Mouse (Mus musculus) bone marrow, adult 2 months (tissue): ENCODE data around the gene Arfgef2. TPM values are rescaled to one million over a fixed set of nuclear protein-coding genes. Genes with fewer than 3 reads are reported as not detected.
A peak's percentile ranks its signal among the peaks of the same experiment; 100 is the strongest.

Experiments
- H3K27ac ChIP-seq: fragments of 200-500 bp; 2 replicates; pipeline ENCODE4 v1.5.1; 2012; ENCODE audit warnings: low read depth, mild to moderate bottlenecking, control low read depth, inconsistent platforms, low read length; ENCODE audit not compliant: control insufficient read depth, poor library complexity, insufficient read depth
- H3K4me1 ChIP-seq: fragments of 200-500 bp; 2 replicates; pipeline ENCODE4 v1.6.1; 2011; ENCODE audit warnings: low read length; ENCODE audit not compliant: control insufficient read depth, insufficient read depth
- H3K4me3 ChIP-seq: fragments of 200-500 bp; replicated peaks from 2 replicates; pipeline ENCODE3; 2011; ENCODE audit warnings: mild to moderate bottlenecking, low read depth, low read length, control low read depth; ENCODE audit not compliant: control insufficient read depth
- CTCF ChIP-seq: fragments of 200-500 bp; IDR thresholded peaks from 2 replicates; pipeline ENCODE4 v1.5.1; 2011; ENCODE audit warnings: low read length, control low read depth; ENCODE audit not compliant: control insufficient read depth, insufficient read depth
- POLR2A ChIP-seq: fragments of 200-500 bp; IDR thresholded peaks from 2 replicates; pipeline ENCODE4 v1.6.1; 2011; ENCODE audit warnings: low read depth, mild to moderate bottlenecking, control low read depth, low read length, borderline replicate concordance; ENCODE audit not compliant: control insufficient read depth
- WGBS: fragments of 180-500 bp; shearing (Covaris S2); methylation state at CpG from one replicate; pipeline ENCODE4 v1.1.7; 2018; 5-methylcytosine and 5-hydroxymethylcytosine counted together
- polyA plus RNA-seq: library from polyadenylated mRNA; stranded (reverse); fragments of >200 nt; gene quantifications from 2 replicates; pipeline ENCODE4 v1.2.4, GENCODE M21; 2011; ENCODE audit warnings: low replicate concordance; ENCODE audit not compliant: missing spikeins, insufficient read depth, insufficient read length

Arfgef2 gene
- polyA plus RNA-seq, 1 experiment = 18.3 TPM

DNA sequence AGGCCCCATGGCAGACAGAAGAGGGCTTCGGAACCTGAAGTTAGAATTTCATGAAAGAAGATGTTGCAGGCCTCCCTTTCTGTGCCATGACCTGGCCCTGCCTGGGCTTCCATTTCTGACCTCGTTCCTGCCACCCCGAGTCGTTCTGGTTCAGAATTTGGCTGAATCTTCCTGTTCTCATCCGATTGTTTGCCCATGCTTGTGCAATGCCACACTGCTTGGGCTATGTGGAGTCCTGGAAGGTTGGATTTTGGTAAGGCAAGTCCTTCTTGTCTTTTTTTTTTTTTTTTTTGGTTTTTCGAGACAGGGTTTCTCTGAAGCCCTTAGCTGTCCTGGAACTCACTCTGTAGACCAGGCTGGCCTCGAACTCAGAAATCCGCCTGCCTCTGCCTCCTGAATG, 50.4 kb downstream of the Arfgef2 start:
- H3K4me1 ChIP-seq = no peaks in the 10 kb centered on the region
- 87% methylated on average over 8 of the region's 8 CpGs for WGBS
- TF ChIP-seq POLR2A (no peak), CTCF (no peak)
- no peak overlapping the region for H3K27ac ChIP-seq
- H3K4me3 ChIP-seq = no peak overlapping the region

DNA sequence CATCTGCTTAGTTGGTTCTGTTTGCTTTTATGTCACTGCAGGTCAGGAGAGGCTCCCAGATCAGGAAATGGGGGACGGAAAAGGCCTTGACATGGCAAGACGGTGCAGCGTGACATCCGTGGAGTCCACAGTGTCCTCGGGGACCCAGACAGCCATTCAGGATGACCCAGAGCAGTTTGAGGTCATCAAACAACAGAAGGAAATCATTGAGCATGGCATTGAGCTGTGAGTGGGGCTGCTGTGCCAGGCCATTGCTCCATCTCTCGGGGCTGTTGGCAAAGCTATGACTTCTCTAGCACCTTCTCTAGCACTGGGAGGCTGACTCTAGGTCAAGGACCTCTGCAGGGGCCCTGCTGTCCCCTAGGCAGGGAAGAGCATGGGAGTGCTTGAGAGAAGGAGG, 51.0 kb downstream of the Arfgef2 start:
- no peak overlapping the region for H3K4me3 ChIP-seq
- H3K27ac ChIP-seq = no peak overlapping the region
- H3K4me1 ChIP-seq = no peaks in the 10 kb centered on the region
- WGBS = 91% methylated on average over 6 of the region's 6 CpGs
- TF ChIP-seq CTCF = no peak
- TF ChIP-seq POLR2A = no peak

DNA sequence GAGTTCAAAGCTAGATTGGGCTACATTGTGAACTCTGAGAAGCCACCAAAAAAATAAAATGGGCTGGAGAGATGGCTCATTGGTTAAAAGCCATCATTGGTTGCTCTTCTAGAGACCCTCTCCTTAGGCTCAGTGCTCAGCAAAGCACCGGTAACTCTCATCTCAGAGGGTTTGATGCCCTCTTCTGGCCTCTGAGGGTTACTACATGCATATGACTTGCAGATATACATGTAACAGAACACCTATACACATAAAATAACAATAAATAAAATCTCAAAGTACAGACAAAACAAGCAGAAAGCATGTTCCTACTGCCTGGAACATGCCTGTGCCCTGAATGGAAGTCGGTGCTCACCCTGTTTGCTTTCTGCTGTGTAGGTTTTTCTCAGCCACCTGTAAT, 51.7 kb downstream of the Arfgef2 start:
- 0 out of 2 replicates have a peak, but pooled peaks have one; percentile 13 for TF ChIP-seq CTCF
- no peak for TF ChIP-seq POLR2A
- H3K4me1 ChIP-seq = no peaks in the 10 kb centered on the region
- 86% methylated on average over 2 of the region's 2 CpGs for WGBS

DNA sequence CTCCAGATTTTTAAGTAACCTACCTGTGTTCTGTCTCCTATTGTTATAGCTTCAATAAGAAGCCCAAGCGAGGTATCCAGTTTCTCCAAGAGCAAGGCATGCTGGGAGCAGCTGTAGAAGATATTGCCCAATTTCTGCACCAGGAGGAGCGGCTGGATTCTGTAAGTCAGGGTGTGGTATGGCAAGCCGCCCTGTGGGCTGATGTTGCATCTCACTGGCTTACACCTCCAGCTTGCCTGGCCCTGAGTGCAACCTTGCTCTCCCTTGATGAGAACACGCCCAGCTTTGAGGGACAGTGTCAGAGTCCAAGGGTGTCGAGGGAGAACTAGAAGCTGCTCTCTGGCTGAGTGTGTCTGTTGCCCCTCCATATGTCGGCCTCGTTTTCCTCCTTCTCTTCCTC, 53.8 kb downstream of the Arfgef2 start:
- 72% methylated on average over 7 of the region's 7 CpGs for WGBS

More for the DNA sequence above, 51.7 kb downstream of the Arfgef2 start:
- H3K4me3 ChIP-seq = no peak overlapping the region
- H3K27ac ChIP-seq = no peak overlapping the region

DNA sequence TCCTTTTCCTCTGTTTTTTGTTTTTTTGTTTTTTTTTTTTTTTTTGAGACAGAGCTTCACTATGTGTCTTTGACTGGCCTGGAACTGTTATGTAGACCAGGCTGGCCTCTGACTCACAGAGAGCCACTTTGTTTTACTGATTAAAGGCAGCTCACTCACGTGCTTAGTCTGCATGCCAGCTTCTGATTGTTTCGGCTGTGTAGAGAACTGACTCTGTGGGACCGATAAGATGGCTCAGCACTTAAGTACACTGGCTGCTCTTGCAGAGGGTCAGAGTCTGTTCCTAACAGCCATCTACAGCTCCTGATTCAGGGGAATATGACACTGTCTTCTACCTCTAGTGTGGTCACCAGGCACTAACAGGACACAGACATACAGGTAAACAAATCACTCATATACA, 57.1 kb downstream of the Arfgef2 start:
- Histone ChIP-seq H3K27ac (no peak overlapping the region), H3K4me1 (no peaks in the 10 kb centered on the region), H3K4me3 (no peak overlapping the region)
- TF ChIP-seq CTCF (no peak), POLR2A (no peak)
- 85% methylated on average over 3 of the region's 3 CpGs for WGBS

More for the DNA sequence above, 53.8 kb downstream of the Arfgef2 start:
- Histone ChIP-seq H3K4me1 (no peaks in the 10 kb centered on the region), H3K4me3 (no peak overlapping the region), H3K27ac (no peak overlapping the region)
- TF ChIP-seq CTCF (no peak), POLR2A (no peak)

DNA sequence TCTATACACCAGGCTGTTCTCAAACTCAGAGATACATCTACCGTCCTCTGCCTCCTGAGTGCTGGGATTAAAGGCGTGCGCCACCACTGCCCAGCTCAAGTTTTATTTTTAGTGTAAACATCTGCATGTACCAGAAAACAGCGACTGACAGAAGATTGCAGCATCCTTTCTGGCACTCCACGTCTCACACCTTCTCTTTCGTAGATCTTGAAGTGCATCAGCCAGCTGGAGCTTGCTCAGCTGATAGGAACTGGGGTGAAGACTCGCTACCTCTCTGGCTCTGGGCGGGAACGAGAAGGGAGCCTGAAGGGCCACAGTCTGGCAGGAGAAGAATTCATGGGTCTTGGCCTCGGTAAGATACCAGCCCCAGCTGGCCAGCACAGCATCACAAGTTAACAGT, 60.1 kb downstream of the Arfgef2 start:
- Histone ChIP-seq H3K27ac (no peak overlapping the region), H3K4me1 (no peaks in the 10 kb centered on the region), H3K4me3 (no peak overlapping the region)
- TF ChIP-seq POLR2A (no peak), CTCF (no peak)
- 89% methylated on average over 10 of the region's 10 CpGs for WGBS

DNA sequence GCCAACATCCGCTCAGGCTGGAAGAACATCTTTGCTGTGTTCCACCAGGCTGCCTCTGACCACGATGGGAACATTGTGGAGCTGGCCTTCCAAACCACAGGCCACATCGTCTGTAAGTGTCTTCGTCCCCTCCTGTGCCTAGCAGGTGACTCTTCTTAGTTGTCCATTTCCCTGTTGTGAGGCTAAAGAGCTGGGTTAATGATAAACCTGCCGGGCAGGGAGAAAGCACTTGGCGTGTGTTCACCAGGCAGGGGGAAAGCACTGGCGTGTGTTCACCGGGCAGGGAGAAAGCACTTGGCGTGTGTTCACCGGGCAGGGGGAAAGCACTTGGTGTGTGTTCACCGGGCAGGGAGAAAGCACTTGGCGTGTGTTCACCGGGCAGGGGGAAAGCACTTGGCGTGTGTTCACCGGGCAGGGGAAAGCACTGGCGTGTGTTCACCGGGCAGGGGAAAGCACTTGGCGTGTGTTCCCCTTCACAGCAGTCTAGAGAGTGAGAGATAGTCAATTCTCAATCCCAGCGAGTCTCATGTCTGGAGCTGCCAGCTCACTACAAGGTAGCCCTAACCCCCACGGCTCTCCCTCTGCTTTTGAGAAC, 65.0 kb downstream of the Arfgef2 start:
- Histone ChIP-seq H3K27ac (no peak overlapping the region), H3K4me1 (no peaks in the 10 kb centered on the region; the same call in 1 of the 2 replicates), H3K4me3 (no peak overlapping the region)
- no peak for TF ChIP-seq CTCF
- no peak for TF ChIP-seq POLR2A
- 91% methylated on average over 20 of the region's 20 CpGs for WGBS

DNA sequence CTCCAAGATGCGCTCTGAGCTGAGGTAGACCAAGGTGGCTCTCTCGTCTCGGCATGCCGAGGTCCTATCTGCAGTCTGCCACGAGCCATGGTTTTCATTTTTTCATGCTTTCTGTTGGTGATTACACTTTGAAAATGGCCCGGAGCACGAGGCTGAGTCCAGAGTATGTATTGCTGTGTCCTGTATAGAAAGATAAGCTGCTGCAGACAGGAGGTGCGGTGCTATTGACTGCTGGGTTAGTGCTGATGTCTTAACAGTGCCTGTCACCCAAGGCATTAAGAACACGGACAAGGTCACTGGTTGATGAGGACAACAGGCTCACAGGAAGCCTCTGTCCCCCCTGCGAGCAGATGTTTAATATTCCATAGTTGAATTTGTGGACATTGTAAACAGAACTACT, 65.5 kb downstream of the Arfgef2 start:
- TF ChIP-seq CTCF = no peak
- H3K4me3 ChIP-seq = no peak overlapping the region
- 85% methylated on average over 10 of the region's 10 CpGs for WGBS
- H3K27ac ChIP-seq = no peak overlapping the region
- no peaks in the 10 kb centered on the region; the same call in 1 of the 2 replicates for H3K4me1 ChIP-seq

DNA sequence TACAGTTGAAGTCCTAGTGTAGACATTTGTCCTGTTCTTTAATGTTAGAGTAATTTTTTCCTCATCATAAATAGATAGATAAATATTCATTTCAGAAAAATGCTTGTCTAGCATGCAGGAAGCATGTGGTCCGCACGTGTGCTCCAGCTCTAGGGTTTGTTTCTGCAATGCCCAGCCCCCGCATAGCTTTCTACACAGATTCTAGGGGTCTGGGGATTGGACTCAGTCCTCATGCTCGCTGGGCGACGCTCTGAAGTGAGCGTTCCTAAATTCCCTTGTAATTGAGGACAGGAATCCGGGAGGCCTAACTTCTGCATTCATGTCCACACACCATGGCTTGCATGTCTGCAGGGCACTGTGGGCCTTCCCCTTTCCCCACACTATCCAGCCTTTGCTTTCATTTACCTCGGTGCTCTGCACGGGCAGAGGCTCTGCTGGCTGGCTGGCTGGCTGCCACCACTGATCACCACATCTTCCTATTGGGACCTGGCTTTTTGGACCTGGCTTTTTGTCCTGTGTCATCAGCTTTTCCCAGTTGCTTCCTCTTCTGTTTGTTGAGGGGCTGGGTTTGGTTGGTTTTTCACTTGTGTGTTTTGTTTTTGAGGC, 69.4 kb downstream of the Arfgef2 start:
- no peak for TF ChIP-seq CTCF
- no peak for TF ChIP-seq POLR2A
- no peak overlapping the region for H3K4me3 ChIP-seq
- WGBS = 55% methylated on average over 10 of the region's 10 CpGs
- peak overlapping the region; percentile 87 for H3K27ac ChIP-seq
- H3K4me1 ChIP-seq = no peaks in the 10 kb centered on the region; the same call in 1 of the 2 replicates
